Comparison of ENCODE assay signal across 21 mouse cellular contexts in genomic region chr16:48842266-48842665, GRCm38 (mm10). TPM values are rescaled to one million over a fixed set of nuclear protein-coding genes. Genes with fewer than 3 reads are reported as not detected.
"Had no signal": no experiment of that assay in that cellular context is flagged by ENCODE, and none has a peak within 500 bp of the region (broad histone marks: within the 10 kb centered on the region; RNA-seq: fewer than 3 reads in every experiment).

Gene Retnla, plus strand, starts transcription at chr16:48842551.

- H3K27ac ChIP-seq: kidney, embryonic 15.5 days; limb, embryonic 10.5 days; liver, embryonic 15.5 days; midbrain, embryonic 10.5 days; neural tube, embryonic 15.5 days; stomach, postnatal 0 days had no signal

- H3K4me2 ChIP-seq: kidney, embryonic 15.5 days; liver, embryonic 11.5 days; liver, embryonic 15.5 days; lung, embryonic 14.5 days; neural tube, embryonic 15.5 days had no signal

- H3K9ac ChIP-seq: kidney, embryonic 15.5 days; liver, embryonic 15.5 days; lung, embryonic 14.5 days; neural tube, embryonic 15.5 days had no signal

- H3K4me3 ChIP-seq: kidney, embryonic 15.5 days; limb, embryonic 10.5 days; liver, embryonic 15.5 days; midbrain, embryonic 10.5 days; myocyte; neural tube, embryonic 15.5 days had no signal

- H3K36me3 ChIP-seq: kidney, embryonic 15.5 days; limb, embryonic 10.5 days; liver, embryonic 15.5 days; midbrain, embryonic 10.5 days; neural tube, embryonic 15.5 days had no signal

- H3K9me3 ChIP-seq: kidney, embryonic 15.5 days; limb, embryonic 10.5 days; liver, embryonic 15.5 days; midbrain, embryonic 10.5 days; neural tube, embryonic 15.5 days had no signal

- H3K27me3 ChIP-seq: kidney, embryonic 15.5 days; liver, embryonic 15.5 days; neural tube, embryonic 15.5 days had no signal

- DNase-seq: kidney, adult 18-20 months; kidney, postnatal 14 days; lung, embryonic 14.5 days; midbrain, embryonic 14.5 days; right cerebral cortex, adult 18-20 months; right cerebral cortex, postnatal 25 days; thymus, postnatal 25 days had no signal

- H3K4me1 ChIP-seq: kidney, embryonic 15.5 days; limb, embryonic 10.5 days; liver, embryonic 15.5 days; midbrain, embryonic 10.5 days; neural tube, embryonic 15.5 days had no signal

RNA-seq across cellular contexts. Expression of gene Retnla, which starts in this region (rescaled TPM):
- total RNA-seq: layer of hippocampus, adult 8-10 months; left cerebral cortex, adult 18-20 months; left cerebral cortex, postnatal 10 days; megakaryocyte, adult 5-6 weeks had no signal
- polyA plus RNA-seq: kidney, embryonic 15.5 days; limb, embryonic 10.5 days; limb, embryonic 14.5 days; liver, embryonic 11.5 days; liver, embryonic 15.5 days; midbrain, embryonic 10.5 days; midbrain, embryonic 14.5 days; myocyte; neural tube, embryonic 11.5 days; neural tube, embryonic 15.5 days; stomach, postnatal 0 days had no signal
